Mouse (Mus musculus) cerebellum, postnatal 10 days (tissue): ENCODE results near the gene 4930524N10Rik.

Experiments used
- DNase-seq, 2 experiments: peaks; one replicate each; pipeline ENCODE4 v3.0.0; 2021; ENCODE audit warnings: mixed read lengths in 2 of 2

Gene 4930524N10Rik

GRCm38 (mm10) chrX:154343292-154343691 is at the start of gene 4930524N10Rik:
Gene 4930524N10Rik, minus strand, starts transcription at chrX:154343392.
- DNase-seq: no peak

- DNase-seq: no peak
These were observed 6.8 kb upstream of the 4930524N10Rik start for GRCm38 (mm10) chrX:154350042-154350441.

GRCm38 (mm10) chrX:154349302-154350041 is 6.3 kb upstream of the 4930524N10Rik start:
- no peak for DNase-seq

GRCm38 (mm10) chrX:154347933-154348332 is 4.7 kb upstream of the 4930524N10Rik start:
- DNase-seq: no peak
